Mouse (Mus musculus): Measurements from ENCODE around the gene Tmem230.
A peak's percentile ranks its signal among the peaks of the same experiment; 100 is the strongest.

Tmem230 gene

GRCm38 (mm10) chr2:132247539-132248313, at the start of gene Tmem230:
Gene Tmem230 (minus strand): TSS chr2:132247807.
- peak; percentile 27; the same call in 1 of the 2 replicates for TF ChIP-seq GATA4 (IDR thresholded peaks at IDR 0.05; ENCODE audit: insufficient replicate concordance, low read length)

GRCm38 (mm10) chr2:132293694-132294450, 46.3 kb upstream of the Tmem230 start:
- no peak for TF ChIP-seq GATA4 (IDR thresholded peaks at IDR 0.05; ENCODE audit: insufficient replicate concordance, low read length)

DNA sequence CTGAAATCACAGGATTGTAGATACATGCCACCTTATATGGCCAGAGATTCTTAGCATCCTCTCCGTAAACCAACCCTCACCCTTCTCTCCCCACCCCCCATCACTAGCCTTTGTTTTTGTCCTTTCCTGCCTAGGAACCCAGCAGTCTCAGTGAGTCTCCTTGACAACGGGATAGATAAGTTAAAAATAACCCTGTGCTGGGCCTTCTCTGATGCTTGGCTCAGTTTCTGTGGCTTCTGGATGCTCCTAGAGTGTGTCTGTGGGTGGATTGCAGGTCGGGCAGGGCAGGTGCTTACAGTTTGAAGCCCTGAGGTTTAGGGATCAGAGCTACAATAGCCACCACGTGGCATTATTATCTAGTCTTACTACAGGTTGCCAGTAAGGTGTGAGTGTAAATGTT, 44.5 kb upstream of the Tmem230 start:
- TF ChIP-seq GATA4 (IDR thresholded peaks at IDR 0.05; ENCODE audit: insufficient replicate concordance, low read length): no peak

DNA sequence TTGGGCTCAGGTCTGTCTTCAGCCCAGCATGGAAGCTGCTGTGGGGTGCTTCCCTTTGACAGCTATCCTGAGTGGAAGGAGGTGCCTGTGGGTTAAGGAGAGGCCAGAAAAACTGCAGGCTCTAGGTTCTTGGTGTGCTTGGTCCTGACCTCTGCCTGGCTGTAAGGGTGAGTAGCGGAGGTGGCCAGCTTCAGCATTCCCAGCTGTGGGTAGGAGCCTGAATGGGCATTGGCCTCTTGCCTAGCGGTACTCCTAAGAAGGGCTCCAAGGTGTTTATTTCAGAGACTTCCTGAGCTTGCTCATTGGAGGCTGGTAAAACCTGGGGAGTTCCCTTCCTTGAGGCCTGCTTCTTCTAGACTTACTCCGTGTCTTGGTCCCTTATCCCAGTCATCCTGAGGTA, 43.7 kb upstream of the Tmem230 start:
- no peak for TF ChIP-seq GATA4 (IDR thresholded peaks at IDR 0.05; ENCODE audit: insufficient replicate concordance, low read length)

DNA sequence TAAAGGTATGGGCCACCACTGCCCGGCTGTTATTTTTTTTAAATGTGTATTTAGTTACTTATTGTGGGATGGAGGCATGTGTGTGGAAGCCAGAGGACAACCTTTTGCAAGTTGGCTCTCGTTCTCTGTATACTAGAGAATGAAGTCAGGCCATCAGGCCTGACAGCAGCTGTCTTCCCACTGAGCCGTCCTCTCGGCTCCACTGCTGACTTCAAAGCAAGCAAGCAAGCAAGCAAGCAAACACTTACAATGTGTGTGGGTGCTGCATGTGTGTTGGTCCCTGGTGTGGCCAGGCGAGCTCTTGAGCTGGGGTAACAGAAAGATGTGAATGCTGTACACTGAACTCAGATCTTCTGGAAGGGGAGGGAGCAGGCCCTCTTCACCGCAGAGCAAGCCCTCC, 43.2 kb upstream of the Tmem230 start:
- TF ChIP-seq GATA4 (IDR thresholded peaks at IDR 0.05; ENCODE audit: insufficient replicate concordance, low read length): no peak

DNA sequence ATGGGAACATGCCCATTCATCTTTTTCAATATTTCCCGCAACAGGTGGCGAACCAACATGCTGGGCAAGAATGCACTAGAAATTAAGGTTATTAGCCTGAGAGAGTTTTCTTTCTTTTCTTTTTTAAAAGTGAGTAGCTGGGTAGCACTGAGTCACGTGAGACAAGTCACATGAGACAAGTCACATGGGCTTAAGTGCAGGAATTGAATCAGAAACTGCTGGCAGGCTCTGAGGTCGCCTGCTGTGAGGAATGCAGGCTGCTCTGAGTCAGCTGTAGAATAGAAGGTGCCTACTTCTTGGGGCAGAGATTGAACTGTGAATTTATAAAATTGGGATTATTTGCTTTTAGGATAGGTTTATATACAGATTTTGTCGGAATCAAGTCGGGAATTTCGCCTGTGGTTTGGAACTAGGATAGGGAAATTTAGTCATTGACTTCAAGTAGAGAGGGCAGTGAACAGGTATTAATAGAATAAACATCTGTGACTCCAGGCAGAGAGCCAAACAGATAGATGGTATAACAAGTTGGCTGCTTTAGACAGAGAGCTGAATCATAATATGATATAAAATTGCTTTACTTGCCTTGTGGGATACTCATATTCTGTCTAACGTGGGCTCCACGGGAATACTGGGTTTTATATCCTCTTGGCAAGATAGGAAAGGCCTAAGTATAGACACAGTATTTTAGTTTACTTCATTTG, 38.9 kb upstream of the Tmem230 start:
- no peak for TF ChIP-seq GATA4 (IDR thresholded peaks at IDR 0.05; ENCODE audit: insufficient replicate concordance, low read length)

- TF ChIP-seq GATA4 (IDR thresholded peaks at IDR 0.05; ENCODE audit: insufficient replicate concordance, low read length): peak; percentile 84; the same call in 1 of the 2 replicates
Measured at GRCm38 (mm10) chr2:132284492-132285139, 37.0 kb upstream of the Tmem230 start.

GRCm38 (mm10) chr2:132283236-132284070, 35.8 kb upstream of the Tmem230 start:
- TF ChIP-seq GATA4 (IDR thresholded peaks at IDR 0.05; ENCODE audit: insufficient replicate concordance, low read length): no peak

GRCm38 (mm10) chr2:132282453-132283174, 35.0 kb upstream of the Tmem230 start:
- no peak; the same call in 1 of the 2 replicates for TF ChIP-seq GATA4 (IDR thresholded peaks at IDR 0.05; ENCODE audit: insufficient replicate concordance, low read length)

- TF ChIP-seq GATA4 (IDR thresholded peaks at IDR 0.05; ENCODE audit: insufficient replicate concordance, low read length): no peak; the same call in 1 of the 2 replicates
Measured at GRCm38 (mm10) chr2:132281560-132282452, 34.2 kb upstream of the Tmem230 start.

- TF ChIP-seq GATA4 (IDR thresholded peaks at IDR 0.05; ENCODE audit: insufficient replicate concordance, low read length): no peak
Measured at GRCm38 (mm10) chr2:132280518-132281120, 33.0 kb upstream of the Tmem230 start.

- TF ChIP-seq GATA4 (IDR thresholded peaks at IDR 0.05; ENCODE audit: insufficient replicate concordance, low read length): no peak
Measured at GRCm38 (mm10) chr2:132279978-132280377, 32.4 kb upstream of the Tmem230 start.
